Mouse (Mus musculus) heart, embryonic 16.5 days (tissue): Measurements from ENCODE around the gene Sipa1l3. TPM values are rescaled to one million over a fixed set of nuclear protein-coding genes. Genes with fewer than 3 reads are reported as not detected.

Experiments
- ATAC-seq: fragments of 200-750 bp; cut with Nextera tagmentation; replicated peaks from 2 replicates; pipeline ENCODE4 v1.8.0; 2017; ENCODE audit warnings: moderate number of reproducible peaks; ENCODE audit not compliant: insufficient read depth, low FRiP score; ENCODE audit errors: extremely low read depth
- H3K27ac ChIP-seq: fragments of 300-500 bp; sonication (generic); 2 replicates; pipeline ENCODE4 v1.5.1; 2014; ENCODE audit warnings: mild to moderate bottlenecking, low read length, control low read depth, moderate library complexity
- H3K27me3 ChIP-seq: fragments of 300-500 bp; sonication (generic); 2 replicates; pipeline ENCODE4 v1.6.1; 2014; ENCODE audit warnings: low read length, mixed read lengths; ENCODE audit not compliant: control insufficient read depth, insufficient read depth
- H3K36me3 ChIP-seq: fragments of 300-500 bp; sonication (generic); 2 replicates; pipeline ENCODE4 v1.6.1; 2014; ENCODE audit not compliant: control insufficient read depth, insufficient read depth
- H3K4me1 ChIP-seq: fragments of 300-500 bp; sonication (generic); 2 replicates; pipeline ENCODE4 v1.6.1; 2014; ENCODE audit warnings: low read length, mixed read lengths; ENCODE audit not compliant: control insufficient read depth, insufficient read depth
- H3K4me2 ChIP-seq: fragments of 300-500 bp; sonication (generic); 2 replicates; pipeline ENCODE4 v1.6.1; 2014; ENCODE audit warnings: low read depth, mild to moderate bottlenecking, control low read depth, low read length
- H3K4me3 ChIP-seq: fragments of 300-500 bp; sonication (generic); 2 replicates; pipeline ENCODE4 v1.5.1; 2014; ENCODE audit warnings: mild to moderate bottlenecking, control low read depth, low read length
- H3K9ac ChIP-seq: fragments of 300-500 bp; sonication (generic); 2 replicates; pipeline ENCODE4 v1.6.1; 2014; ENCODE audit warnings: low read length, control low read depth
- H3K9me3 ChIP-seq: fragments of 300-500 bp; sonication (generic); replicated peaks from 2 replicates; pipeline ENCODE4 v1.6.1; 2016; ENCODE audit warnings: low read length; ENCODE audit not compliant: control insufficient read depth
- WGBS: fragments of 180-500 bp; shearing (Covaris S2); extraction: QIAGEN DNeasy Blood & Tissue Kit; methylation state at CpG from one replicate; pipeline ENCODE4 v1.1.7; 2014; 5-methylcytosine and 5-hydroxymethylcytosine counted together
- polyA plus RNA-seq: library from polyadenylated mRNA; unstranded; fragments of >200 nt; fragmentation: Nextera tagmentation; extraction: Ambion mirVana; gene quantifications from 2 replicates; pipeline ENCODE4 v1.2.1, GENCODE M21; 2015

Gene Sipa1l3
- polyA plus RNA-seq, 1 experiment from 2014 or later: 5.8 TPM

GRCm38 (mm10) chr7:29336795-29337319 lies 181.6 kb downstream of the Sipa1l3 start:
- no peak for ATAC-seq
- no peak overlapping the region for H3K4me2 ChIP-seq
- 75% methylated on average over 9 of the region's 9 CpGs for WGBS

GRCm38 (mm10) chr7:29335841-29336671 lies 182.4 kb downstream of the Sipa1l3 start:
- H3K9ac ChIP-seq: no peak overlapping the region
- no peak overlapping the region for H3K4me3 ChIP-seq
- no peaks in the 10 kb centered on the region for H3K9me3 ChIP-seq
- 0 out of 2 replicates have a peak, but pooled peaks cover under 1% of the 10 kb centered on the region for H3K27me3 ChIP-seq
- no peak overlapping the region for H3K27ac ChIP-seq
- H3K36me3 ChIP-seq: no peaks in the 10 kb centered on the region
- H3K4me1 ChIP-seq: 0 out of 2 replicates have a peak, but pooled peaks cover 2% of the 10 kb centered on the region
- no peak for ATAC-seq
- no peak overlapping the region for H3K4me2 ChIP-seq
- WGBS: 72% methylated on average over 6 of the region's 6 CpGs

More at GRCm38 (mm10) chr7:29336795-29337319, 181.6 kb downstream of the Sipa1l3 start:
- H3K27ac ChIP-seq: no peak overlapping the region
- H3K4me1 ChIP-seq: 0 out of 2 replicates have a peak, but pooled peaks cover 2% of the 10 kb centered on the region
- H3K9me3 ChIP-seq: no peaks in the 10 kb centered on the region
- 0 out of 2 replicates have a peak, but pooled peaks cover 3% of the 10 kb centered on the region for H3K27me3 ChIP-seq
- H3K9ac ChIP-seq: no peak overlapping the region
- H3K4me3 ChIP-seq: no peak overlapping the region
- H3K36me3 ChIP-seq: no peaks in the 10 kb centered on the region

- Histone ChIP-seq H3K27ac (no peak overlapping the region), H3K36me3 (no peaks in the 10 kb centered on the region), H3K4me2 (no peak overlapping the region), H3K4me1 (0 out of 2 replicates have a peak, but pooled peaks cover 2% of the 10 kb centered on the region), H3K27me3 (no peaks in the 10 kb centered on the region), H3K4me3 (no peak overlapping the region), H3K9me3 (no peaks in the 10 kb centered on the region), H3K9ac (no peak overlapping the region)
- ATAC-seq: no peak
Observed at GRCm38 (mm10) chr7:29335276-29335675, 183.2 kb downstream of the Sipa1l3 start.

GRCm38 (mm10) chr7:29334156-29334555 lies 184.3 kb downstream of the Sipa1l3 start:
- 67% methylated on average over 7 of the region's 7 CpGs for WGBS
- no peak for ATAC-seq
- Histone ChIP-seq H3K4me3 (no peak overlapping the region), H3K4me2 (no peak overlapping the region), H3K9ac (no peak overlapping the region), H3K27me3 (no peaks in the 10 kb centered on the region), H3K27ac (no peak overlapping the region), H3K4me1 (0 out of 2 replicates have a peak, but pooled peaks cover under 1% of the 10 kb centered on the region), H3K9me3 (no peaks in the 10 kb centered on the region), H3K36me3 (no peaks in the 10 kb centered on the region)

- H3K4me3 ChIP-seq: no peak overlapping the region
- 0 out of 2 replicates have a peak, but pooled peaks cover 7% of the 10 kb centered on the region for H3K36me3 ChIP-seq
- H3K9me3 ChIP-seq: no peaks in the 10 kb centered on the region
- H3K27me3 ChIP-seq: no peaks in the 10 kb centered on the region
- H3K9ac ChIP-seq: no peak overlapping the region
- H3K27ac ChIP-seq: no peak overlapping the region
- H3K4me1 ChIP-seq: no peaks in the 10 kb centered on the region
- no peak for ATAC-seq
- WGBS: 94% methylated on average over 16 of the region's 16 CpGs
- no peak overlapping the region for H3K4me2 ChIP-seq
Observed at GRCm38 (mm10) chr7:29328984-29329383, 189.5 kb downstream of the Sipa1l3 start.

GRCm38 (mm10) chr7:29327087-29327486 lies 191.4 kb downstream of the Sipa1l3 start:
- H3K4me1 ChIP-seq: no peaks in the 10 kb centered on the region
- no peak overlapping the region for H3K4me2 ChIP-seq
- no peak overlapping the region for H3K4me3 ChIP-seq
- WGBS: 73% methylated on average over 6 of the region's 6 CpGs
- no peak overlapping the region for H3K9ac ChIP-seq
- no peak for ATAC-seq
- H3K9me3 ChIP-seq: no peaks in the 10 kb centered on the region
- H3K36me3 ChIP-seq: 0 out of 2 replicates have a peak, but pooled peaks cover 7% of the 10 kb centered on the region
- no peak overlapping the region for H3K27ac ChIP-seq
- no peaks in the 10 kb centered on the region for H3K27me3 ChIP-seq

GRCm38 (mm10) chr7:29319337-29320307 lies 198.8 kb downstream of the Sipa1l3 start:
- Histone ChIP-seq H3K4me3 (peak overlapping the region; percentile 24), H3K9ac (0 out of 2 replicates have a peak overlapping the region, but pooled peaks have one; percentile 36), H3K27me3 (peaks cover 21% of the 10 kb centered on the region), H3K36me3 (0 out of 2 replicates have a peak, but pooled peaks cover 2% of the 10 kb centered on the region), H3K9me3 (no peaks in the 10 kb centered on the region), H3K4me1 (peaks cover 25% of the 10 kb centered on the region), H3K4me2 (peak overlapping the region; percentile 47), H3K27ac (0 out of 2 replicates have a peak overlapping the region, but pooled peaks have one; percentile 10)
- WGBS: 13% methylated on average over 19 of the region's 19 CpGs
- ATAC-seq: no peak

- peaks cover 21% of the 10 kb centered on the region for H3K27me3 ChIP-seq
- peak overlapping the region; percentile 47 for H3K4me2 ChIP-seq
- peak overlapping the region; percentile 25; the same call in 1 of the 2 replicates for H3K27ac ChIP-seq
- no peaks in the 10 kb centered on the region for H3K9me3 ChIP-seq
- peaks cover 25% of the 10 kb centered on the region for H3K4me1 ChIP-seq
- H3K36me3 ChIP-seq: no peaks in the 10 kb centered on the region
- ATAC-seq: peak; percentile 31; the same call in 1 of the 2 replicates
- peak overlapping the region; percentile 11 for H3K4me3 ChIP-seq
- no peak overlapping the region for H3K9ac ChIP-seq
- WGBS: 2% methylated on average over 18 of the region's 18 CpGs
Observed at GRCm38 (mm10) chr7:29318115-29318911, 200.1 kb downstream of the Sipa1l3 start.
